Mouse (Mus musculus) erythroblast, adult 5-6 weeks (primary cell): ENCODE measurements around the gene Wdr1. TPM values are rescaled to one million over a fixed set of nuclear protein-coding genes. Genes with fewer than 3 reads are reported as not detected.
"Not testable (repeated sequence)": the region's sequence is repeated elsewhere in the genome, so short reads cannot be mapped to it uniquely, and the experiment has no call there.

Source experiments
- ATAC-seq: replicated peaks from 2 replicates; pipeline ENCODE4 v1.8.0; 2016; ENCODE audit warnings: moderate number of reproducible peaks, mild to moderate bottlenecking, moderate TSS enrichment, inconsistent platforms; ENCODE audit not compliant: poor library complexity, low FRiP score, severe bottlenecking
- total RNA-seq, 2 experiments: library from RNA; stranded (forward) in 1 of 2; stranded (reverse) in 1 of 2; fragments of 150-400 nt in 1 of 2; fragments of 200-764, 138-1000 nt in 1 of 2; gene quantifications; 2 replicates each; pipeline versions ENCODE4 v1.2.3 to v1.2.4; 2015 to 2017; ENCODE audit warnings: low replicate concordance in 2 of 2

Gene Wdr1
- total RNA-seq, 2 experiments from 2014 or later: 55.7 to 75.8 TPM

DNA sequence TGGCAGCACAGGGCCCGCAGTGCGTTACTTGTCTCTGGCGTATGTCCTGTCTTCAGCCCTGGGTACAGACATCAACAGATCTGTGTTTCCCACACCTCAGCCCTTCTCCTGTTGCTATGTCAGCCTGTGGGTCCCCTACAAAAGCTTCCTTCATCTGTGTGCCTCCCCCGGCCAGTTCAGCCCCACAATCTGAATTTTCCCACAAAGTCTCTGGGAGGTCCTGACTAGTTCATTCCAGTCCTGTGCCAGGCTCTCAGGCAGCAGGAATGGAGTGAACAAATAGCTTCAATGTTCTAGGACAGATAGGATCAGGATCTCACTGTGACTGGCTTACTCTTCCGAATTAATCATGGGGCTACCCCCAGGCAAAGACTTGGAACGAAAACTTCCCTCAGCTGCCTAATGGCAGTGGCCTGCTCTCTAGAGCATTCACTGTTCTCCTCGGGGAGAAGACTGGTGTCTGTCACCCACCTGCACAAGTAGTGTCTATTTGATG lies 63.7 kb downstream of the Wdr1 start:
- ATAC-seq: no peak

DNA sequence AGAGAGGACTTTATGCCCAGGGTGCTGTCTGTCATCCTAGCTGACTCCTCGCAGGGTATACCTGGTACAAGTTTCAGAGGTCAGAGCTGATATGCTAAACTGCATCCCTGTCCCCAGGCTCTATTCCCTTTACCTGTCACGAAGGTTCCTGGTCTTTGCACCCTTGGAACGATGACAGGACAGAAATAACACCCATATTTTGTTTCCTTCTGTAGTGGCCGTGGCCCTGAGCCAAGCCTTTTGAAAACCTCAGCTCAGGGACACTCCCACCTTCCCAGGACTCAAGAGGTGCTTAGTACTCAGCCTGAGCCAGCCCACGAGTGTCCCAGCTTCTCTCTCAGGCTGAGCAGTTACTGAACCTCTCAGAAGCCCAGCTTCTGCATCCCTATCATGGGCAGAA lies 64.5 kb downstream of the Wdr1 start:
- no peak for ATAC-seq

DNA sequence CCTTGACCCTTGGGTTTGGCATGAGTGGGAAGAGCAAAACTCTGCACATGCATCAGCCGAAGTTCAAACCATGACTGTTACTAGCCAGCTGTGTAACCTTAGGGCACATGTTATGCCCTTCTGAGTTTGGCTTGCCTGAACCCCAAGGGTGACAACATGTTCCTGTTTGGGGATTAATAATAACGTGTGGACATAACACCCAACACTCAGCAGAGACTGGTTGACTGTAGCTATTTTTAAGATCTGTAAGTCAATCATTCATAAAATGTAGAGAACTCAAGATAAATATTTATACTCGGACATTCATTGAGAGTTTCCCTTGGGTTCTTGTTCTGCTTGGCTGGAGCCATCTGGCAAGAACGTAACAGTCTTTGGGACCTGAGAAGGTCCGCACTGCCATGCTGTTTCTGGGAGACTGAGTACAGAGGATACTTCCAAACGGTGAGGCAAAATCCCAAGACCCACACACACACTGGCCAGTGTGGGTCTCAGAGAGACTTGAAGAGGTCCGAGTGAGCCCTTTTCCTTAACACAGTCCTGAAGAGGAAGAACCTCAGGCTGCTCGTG lies 66.4 kb downstream of the Wdr1 start:
- ATAC-seq: no peak

DNA sequence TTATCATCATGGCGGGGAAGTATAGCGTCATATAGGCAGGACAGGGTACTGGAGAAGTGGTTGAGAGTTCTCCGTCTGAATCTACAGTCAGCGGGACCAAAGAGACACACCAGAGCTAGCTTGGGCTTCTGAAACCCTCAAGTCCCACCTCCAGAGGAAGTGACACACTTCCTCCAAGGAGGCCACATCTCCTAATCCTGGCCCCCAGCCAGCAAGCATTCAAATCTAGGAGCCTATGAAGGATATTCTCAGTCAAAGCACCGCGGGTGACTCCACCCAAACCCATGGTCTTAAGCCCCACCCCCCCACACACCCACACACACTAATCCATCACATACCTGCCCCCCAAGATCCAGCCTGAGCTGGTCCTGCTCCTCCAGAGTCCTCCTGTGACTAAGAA lies 69.1 kb downstream of the Wdr1 start:
- ATAC-seq: no peak

DNA sequence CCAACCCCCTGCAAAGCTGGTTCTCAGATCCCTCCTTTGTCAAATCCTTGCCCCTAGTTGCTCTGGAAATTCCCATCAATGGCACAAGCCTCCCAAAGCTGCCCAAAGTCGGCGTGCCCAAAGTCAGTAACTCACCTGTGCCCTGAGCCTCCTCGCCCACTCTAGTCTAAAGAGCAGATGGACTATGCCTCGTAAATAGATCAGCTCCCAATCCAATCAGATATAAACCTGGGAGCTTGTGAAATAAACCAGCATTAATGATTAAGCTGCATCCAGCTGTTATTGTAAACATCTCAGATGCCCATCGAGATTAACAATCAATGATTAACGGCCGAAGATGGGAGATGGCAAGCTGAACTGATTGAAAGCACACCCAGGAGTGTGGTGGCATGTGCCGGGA lies 71.3 kb downstream of the Wdr1 start:
- ATAC-seq: no peak

DNA sequence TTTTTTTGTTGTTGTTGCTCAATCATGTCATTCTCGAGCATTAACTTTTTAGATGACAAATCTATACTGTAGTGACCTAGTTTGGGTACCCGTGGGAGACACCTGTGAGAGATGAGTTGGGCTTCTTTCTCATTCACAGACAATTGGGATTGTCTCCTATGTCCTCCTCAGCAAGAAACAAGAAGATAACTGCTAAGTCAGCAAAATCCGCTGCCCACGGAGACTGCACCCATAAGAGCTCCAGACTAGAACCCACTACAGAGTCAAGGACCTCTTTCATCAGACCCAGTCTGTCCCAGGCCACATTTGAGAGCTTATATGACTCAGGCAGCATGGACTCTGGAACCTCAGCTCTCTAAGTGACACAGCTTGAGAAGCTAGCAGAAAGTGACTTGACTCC lies 73.3 kb downstream of the Wdr1 start:
- ATAC-seq: no peak

DNA sequence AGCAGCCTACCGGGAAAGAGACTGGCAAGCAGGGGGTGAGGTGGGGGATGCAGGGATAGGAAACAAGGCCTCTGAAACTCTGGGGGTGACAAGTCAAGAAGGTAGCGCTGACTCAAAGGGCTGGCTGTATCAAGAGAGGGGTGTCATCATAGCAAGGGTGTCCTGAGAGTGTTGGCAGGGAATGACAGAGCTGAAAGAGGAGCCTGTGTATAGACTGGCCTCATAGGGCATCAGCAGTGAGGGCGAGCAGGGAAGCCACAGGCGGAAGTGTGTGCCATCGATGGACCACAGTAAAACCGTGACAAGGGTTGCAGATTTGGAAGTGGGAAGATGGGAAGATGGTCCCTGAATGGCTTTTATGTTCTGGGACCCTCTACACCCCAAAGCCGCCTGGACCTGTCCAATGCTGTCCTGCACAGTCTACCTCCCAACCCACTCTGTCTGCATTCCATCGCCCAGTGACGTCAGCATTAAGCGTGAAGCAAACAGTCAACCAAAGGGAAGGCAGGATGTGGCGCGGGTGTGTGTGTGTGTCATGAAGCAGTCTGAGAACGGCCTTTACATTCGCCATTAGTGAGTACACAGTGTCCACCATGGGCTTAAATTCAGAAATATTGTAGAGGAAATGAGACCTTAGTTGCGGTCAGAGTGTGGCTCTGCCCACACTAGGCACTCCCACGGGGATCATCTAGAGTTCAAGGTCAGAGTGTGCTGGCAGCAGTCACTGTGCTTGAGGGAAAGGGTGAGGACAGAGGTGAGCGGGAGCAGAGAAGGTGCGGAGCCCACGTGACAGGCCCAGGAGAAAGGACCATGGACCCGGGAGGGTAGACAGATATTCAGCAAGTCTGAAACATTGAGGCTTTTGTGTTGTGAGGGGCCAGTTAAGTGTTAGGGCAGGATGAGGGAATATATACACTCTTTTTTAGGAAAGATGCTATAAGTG lies 74.1 kb downstream of the Wdr1 start:
- ATAC-seq: no peak

DNA sequence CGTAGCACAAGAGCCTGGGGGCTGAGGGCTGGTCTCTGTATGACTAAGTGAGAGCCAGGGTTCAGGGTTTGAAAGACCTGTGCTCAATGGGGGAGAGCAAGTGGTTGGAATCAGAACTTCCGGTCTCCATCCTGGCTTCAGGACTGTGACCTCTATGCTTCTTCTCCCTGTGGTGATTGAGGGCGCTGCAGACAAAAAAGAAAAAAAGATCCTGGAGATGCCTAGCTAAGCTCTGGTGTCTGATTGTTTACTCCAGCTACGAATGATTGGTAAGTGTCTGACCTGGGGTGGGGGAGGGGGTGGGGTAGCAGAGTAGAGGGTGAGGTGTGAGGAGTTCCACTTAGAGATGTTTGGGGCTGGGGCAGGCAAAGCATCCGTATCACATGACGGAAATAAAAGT lies 75.0 kb downstream of the Wdr1 start:
- no peak for ATAC-seq

DNA sequence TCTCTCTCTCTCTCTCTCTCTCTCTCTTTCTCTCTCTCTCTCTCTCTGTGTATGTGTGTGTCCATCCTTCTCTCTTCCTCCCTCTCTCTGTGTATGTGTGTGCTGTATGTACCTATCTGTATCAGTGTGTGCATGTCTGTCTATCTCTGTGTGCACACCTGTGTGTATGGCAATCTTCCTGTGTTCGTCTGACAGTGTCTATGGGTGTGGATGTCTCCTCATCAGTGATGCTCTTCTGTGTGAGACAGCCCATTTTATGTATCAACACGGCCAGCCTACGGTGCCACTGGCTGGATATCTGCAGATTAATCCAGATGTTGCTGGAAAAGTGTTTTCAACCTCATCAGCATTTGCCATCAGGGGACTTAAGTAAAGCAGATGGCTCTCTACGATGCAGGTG lies 75.8 kb downstream of the Wdr1 start:
- no peak for ATAC-seq

DNA sequence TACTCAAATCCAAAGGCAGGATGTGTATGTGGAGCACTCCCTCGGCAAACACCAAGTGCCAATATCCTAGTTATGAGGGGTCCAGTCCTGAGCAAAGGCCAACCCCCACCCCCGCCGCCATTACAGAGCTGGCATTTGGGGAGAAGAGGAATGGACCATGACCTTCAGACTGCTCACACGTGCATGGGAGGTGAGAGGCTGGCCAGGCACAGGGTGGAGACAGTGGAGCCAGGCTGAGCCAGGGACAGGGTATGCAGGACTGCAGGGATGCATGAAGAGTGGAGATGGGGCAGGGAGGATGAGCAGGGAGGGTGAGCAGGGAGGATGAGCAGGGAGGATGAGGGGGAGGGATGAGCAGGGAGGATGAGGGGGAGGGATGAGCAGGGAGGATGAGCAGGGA lies 77.1 kb downstream of the Wdr1 start:
- no peak for ATAC-seq

DNA sequence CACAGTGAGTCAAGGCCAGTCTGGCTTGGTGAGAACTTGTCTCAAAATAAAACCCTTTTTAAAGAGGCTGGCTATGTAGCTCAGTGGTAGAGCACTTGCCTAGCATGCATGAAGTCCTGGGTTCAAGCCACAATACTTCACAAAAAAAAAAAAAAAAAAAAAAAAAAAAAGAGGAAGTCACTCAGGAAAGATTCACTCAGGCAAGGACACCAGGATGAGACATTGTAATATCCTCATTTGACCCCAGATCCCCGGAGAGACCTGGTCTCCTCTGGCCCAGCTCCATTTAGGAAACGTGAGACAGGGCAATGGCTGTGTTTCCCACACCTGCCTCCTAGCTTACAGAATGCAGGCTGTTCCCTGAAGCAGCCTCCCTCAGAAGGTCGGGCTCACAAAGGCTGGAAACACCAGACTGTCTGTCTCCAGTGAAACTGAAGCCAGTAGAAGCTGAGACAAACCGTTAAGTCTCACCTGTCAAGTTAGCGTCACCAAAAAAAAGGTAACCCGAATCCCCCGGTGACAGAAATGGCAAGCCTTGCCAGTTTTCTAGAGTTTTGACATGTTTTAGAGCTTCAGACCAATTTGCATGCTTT lies 79.4 kb downstream of the Wdr1 start:
- no peak for ATAC-seq

DNA sequence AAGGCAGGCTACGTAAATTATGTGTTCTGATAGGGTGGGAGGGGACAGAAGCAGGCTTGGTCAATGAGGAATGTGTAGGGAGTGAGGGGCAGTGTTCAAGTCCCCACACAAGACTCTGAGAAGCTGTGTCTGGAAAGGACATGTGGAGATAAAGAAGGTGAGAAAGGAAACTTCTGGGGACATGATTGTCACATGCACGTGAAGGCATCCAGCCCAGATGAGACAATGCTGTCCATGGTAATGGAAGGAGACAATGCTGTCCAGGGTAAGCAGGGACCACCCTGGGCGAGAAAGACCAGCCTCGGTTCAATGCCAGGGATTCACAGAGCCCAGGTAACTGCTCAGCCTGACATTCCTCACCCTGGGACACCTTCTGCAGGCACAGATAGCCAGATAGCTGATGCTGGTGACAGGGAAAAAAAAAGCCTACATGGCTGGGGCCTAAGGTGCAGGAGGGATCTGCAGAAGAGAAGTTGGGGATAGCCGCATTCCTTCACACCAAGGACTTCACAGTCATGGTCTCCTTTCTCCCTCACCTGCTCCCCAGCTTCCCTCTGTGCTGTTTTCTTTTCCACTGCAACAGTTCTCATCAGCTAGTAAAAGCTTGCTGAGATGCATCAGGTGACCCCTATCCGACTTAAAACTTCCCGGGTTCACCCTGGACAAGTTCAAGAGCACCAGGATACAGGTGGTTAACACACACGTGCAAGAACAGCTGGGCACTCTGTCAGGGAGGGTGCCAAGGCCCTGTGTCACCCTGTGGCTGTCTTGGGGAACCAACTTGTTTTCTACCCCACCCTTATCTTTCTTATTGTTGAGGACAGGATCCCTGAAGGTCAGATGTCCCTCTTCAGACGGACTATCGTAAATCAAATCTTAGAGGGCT lies 82.0 kb downstream of the Wdr1 start:
- no peak for ATAC-seq

DNA sequence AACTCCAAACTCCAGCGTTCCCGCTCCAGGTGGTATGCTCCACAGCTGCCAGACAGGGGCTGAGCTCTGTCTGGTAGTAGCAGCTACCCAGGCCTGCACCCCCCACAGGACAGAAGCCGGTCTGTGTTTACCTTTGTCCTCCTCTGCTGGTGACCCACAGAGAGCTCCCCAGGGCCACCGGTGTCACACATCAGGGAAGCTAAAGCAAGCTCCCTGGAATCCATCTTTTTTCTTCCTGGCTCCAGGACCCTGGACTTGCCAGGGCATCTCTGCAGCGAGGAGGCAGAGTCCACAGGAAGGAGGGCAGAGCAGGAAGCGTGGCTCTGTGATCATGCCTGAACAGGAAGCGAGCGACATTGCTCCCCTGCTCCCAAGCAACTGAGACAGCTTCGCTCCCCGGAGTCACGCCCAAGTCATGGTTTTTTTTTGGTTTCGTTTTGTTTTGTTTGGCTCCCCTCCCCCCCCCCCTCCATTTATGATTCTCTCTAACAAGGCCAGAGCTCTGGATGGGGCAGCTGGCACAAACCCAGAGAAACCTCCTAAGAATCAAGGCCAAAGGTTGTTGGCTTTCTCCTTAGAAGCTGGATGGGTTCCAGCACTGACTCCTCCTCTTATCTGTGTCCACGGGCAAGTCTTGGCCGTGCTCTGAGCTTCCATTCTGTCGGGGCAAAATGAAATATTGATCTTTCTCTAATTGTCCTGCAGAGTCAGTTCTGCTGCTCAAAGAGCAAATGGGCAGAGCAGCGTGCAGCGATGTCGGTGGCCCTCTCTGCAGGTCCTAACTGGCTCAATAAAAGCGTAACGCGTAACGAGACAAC lies 82.9 kb downstream of the Wdr1 start:
- ATAC-seq: no peak

DNA sequence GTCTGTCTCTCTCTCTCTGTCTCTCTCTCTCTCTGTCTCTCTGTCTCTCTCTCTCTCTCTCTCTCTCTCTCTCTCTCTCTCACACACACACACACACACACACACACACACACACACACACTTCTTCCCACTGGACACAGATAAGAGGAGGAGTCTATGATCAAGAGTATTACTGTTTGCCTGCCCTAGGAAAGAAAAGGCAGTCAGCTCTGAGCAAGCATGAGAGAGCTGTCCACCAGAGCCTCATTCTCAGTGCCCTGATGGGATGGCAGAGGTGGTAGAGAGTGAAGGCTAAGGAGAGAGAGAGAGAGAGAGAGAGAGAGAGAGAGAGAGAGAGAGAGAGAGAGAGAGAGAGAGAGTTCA lies 83.5 kb downstream of the Wdr1 start:
- not testable (repeated sequence) for ATAC-seq

DNA sequence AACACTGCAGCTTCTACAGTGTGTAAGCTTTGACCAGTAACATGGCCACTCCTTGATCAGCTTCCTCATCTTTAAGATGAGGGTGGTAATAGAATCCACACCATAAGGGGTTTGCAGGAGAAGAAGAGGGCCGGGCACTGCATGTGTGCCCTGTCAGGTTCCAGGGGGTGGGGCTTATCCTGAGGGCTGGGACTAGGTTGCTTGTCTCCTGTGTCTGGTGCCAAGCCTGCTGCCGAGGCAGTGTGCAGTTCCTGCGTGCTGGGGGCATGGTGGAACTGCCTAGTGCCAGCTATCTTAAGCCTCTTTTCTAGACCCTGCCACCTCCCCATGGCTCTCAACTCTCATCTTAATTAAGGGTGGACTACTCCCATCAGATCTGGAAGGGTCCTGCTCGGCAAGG lies 84.0 kb downstream of the Wdr1 start:
- no peak for ATAC-seq

DNA sequence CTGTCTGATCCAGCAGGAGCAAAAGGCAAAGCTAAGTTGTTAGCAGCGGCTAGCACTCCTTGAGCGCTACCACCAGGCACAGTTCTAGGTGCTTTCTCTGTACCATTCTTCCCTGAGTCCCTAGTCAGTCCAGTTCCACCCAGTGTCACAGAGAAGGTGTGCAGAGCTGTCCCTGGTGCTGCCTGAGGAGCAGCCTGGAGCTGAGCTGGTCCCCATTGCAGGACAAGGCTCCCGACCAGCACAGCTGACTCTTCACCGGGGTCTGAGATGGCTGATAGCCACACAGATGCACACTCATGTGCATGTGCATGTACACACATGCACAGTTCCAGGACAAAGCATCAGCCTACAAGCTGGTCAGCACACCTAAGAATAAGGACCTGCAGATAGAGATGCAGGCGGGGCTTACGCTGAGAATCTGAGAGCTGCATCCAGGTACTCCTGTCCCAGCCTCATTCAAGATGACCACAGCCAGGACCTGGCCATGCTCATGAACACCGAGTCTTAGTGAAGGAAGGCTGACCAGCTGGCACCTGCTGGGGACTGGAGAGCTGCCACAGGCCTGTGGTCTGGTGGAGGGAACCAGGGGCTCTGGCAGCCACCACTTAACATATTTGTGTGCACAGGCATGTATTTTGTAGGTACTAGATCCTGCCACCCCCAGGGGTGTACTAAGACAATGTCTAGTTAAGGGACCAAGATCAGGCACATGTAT lies 85.1 kb downstream of the Wdr1 start:
- ATAC-seq: no peak

DNA sequence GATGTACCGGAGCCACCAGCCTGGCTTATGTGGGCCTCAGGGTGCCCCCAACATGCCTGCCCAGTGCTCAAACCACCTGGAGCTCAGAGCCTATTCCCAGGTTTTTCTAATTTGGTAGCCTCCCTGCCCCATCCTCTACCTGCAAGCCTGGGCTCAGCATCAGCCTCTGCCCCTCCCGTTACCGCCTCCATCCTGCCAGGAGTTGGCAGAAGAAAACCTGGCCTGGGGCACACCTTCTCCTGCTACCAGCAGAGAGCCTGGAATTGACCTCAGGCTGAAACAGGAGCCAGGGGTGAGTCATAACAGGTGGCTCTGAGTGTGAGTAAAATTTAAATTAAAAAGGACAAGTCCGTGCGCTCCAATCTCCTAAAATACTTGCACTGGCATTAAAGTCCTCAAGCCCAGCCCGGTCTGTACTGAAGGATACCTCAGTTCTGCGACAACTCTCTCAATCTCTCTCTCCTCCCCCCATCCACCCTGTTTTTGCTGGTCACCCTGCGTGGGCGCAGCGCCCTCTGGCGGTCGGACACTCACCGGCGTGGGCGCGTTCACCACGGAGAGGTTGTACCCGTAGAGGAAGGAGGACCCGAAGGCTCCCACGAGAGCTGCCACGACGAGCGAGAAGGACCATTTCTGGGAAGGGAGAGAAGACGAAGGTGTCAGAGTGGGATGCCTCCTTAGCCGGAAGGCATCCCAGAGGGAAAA lies 86.0 kb downstream of the Wdr1 start:
- no peak for ATAC-seq
